Mouse (Mus musculus) ES-CJ7 (cell line): ENCODE data around the gene Immt.
"Not testable (repeated sequence)": the region's sequence is repeated elsewhere in the genome, so short reads cannot be mapped to it uniquely, and the experiment has no call there.

Experiments
- DNase-seq: peaks from one replicate; pipeline ENCODE4 v3.0.0; 2011; ENCODE audit warnings: low read depth, low spot score

The Immt gene

GRCm38 (mm10) chr6:71840597-71841290 is 9.6 kb downstream of the Immt start:
- DNase-seq, result no peak

- DNase-seq, result not testable (repeated sequence)
These were observed 15.8 kb downstream of the Immt start for GRCm38 (mm10) chr6:71846906-71847305.

- no peak for DNase-seq
These were observed 36.6 kb downstream of the Immt start for GRCm38 (mm10) chr6:71867751-71868150.

- DNase-seq, result peak; percentile 41
These were observed 37.7 kb downstream of the Immt start for GRCm38 (mm10) chr6:71868809-71869208.

GRCm38 (mm10) chr6:71871396-71871795 is 40.3 kb downstream of the Immt start:
- no peak for DNase-seq

GRCm38 (mm10) chr6:71877965-71878760 is 47.0 kb downstream of the Immt start:
- peak; percentile 79 for DNase-seq

- DNase-seq, result no peak
These were observed 62.1 kb downstream of the Immt start for GRCm38 (mm10) chr6:71893263-71893662.

- no peak for DNase-seq
These were observed 76.6 kb downstream of the Immt start for GRCm38 (mm10) chr6:71907702-71908235.

- peak; percentile 93 for DNase-seq
These were observed 77.6 kb downstream of the Immt start, which contains the start of the genes Ptcd3 and Polr1a for GRCm38 (mm10) chr6:71908481-71909381. TSS of gene Ptcd3 (minus strand) at chr6:71908750. TSS of gene Polr1a (plus strand) at chr6:71909053.

GRCm38 (mm10) chr6:71909384-71909783 is 78.3 kb downstream of the Immt start:
- no peak for DNase-seq

GRCm38 (mm10) chr6:71909840-71910239 is 78.7 kb downstream of the Immt start:
- DNase-seq, result peak; percentile 54

GRCm38 (mm10) chr6:71911686-71912450 is 80.7 kb downstream of the Immt start:
- peak; percentile 38 for DNase-seq

GRCm38 (mm10) chr6:71920752-71921151 is 89.6 kb downstream of the Immt start:
- no peak for DNase-seq

GRCm38 (mm10) chr6:71925233-71925632 is 94.1 kb downstream of the Immt start:
- peak; percentile 61 for DNase-seq
